Comparison of ENCODE assay signal across 15 mouse cellular contexts in the genomic region with DNA sequence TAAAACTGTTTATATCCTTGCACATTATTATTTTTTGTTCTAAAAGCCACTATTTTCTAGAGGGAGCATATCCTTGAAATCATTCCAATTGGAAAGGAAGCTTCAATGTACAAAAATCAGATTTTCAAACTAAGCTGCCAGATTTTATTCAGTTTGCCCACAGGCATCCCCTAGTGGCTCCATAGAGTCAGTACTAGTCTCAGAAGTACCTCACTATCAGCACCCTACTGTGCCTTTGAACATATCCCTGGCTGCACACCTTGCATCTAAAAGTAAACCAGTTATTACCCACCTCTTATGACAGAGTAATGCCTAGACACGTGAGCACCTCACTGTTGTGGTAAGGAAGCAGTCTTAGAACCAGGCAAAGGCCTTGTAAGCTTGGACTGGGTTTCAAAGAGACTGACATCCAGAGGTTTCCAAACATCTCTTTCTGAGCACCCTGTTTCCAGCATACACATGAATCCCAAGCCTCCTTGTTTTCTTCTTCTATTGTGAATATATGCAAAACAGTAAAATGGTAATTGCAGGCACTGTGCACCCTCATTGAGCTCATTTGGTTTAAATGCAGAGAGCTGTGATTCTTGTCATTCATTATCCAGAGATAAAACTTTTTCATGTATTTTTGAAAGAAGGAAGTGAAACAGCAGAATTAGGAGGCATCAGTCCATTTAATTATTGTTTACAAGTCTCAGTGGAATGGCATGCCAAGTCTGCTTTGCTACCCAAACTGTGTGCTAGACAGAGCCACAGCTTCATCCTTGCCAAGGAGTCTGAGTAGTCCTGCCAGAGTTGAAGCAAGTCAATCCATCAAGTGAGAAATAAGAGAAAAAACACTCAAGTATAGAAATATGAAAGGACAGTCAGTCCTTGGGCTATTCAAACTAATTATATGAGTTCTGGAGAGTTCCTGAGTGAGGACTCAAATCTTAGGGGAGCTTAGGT.
DNase-seq lines count a peak whose midpoint lies in the region; ATAC-seq and TF ChIP-seq lines count a peak whose summit lies in the region.
"Had no signal": no experiment of that assay in that cellular context is flagged by ENCODE, and none has a peak within 500 bp of the region (broad histone marks: within the 10 kb centered on the region; RNA-seq: fewer than 3 reads in every experiment).

No protein-coding gene starts in this region.

- no peaks in the 10 kb centered on the region for H3K4me1 ChIP-seq in heart, adult 2 months (ENCODE audit: control insufficient read depth, insufficient read depth, low read length)
- H3K4me1 ChIP-seq in liver, adult 2 months (ENCODE audit: control insufficient read depth, insufficient read depth, low read length), result no peaks in the 10 kb centered on the region
- H3K4me1 ChIP-seq in liver, embryonic 12.5 days, result no peaks in the 10 kb centered on the region
- H3K4me1 ChIP-seq in limb, embryonic 10.5 days, result no peaks in the 10 kb centered on the region
- H3K4me1 ChIP-seq: hindbrain, embryonic 15.5 days; liver, embryonic 15.5 days; neural tube, embryonic 13.5 days had no signal

- no peak overlapping the region for H3K4me3 ChIP-seq in heart, adult 2 months
- no peak overlapping the region for H3K4me3 ChIP-seq in liver, adult 2 months (ENCODE audit: insufficient read depth, low read depth, low read length)
- H3K4me3 ChIP-seq in liver, embryonic 12.5 days, result no peak overlapping the region
- H3K4me3 ChIP-seq in limb, embryonic 10.5 days, result no peak overlapping the region
- H3K4me3 ChIP-seq: hindbrain, embryonic 15.5 days; liver, embryonic 15.5 days; neural tube, embryonic 13.5 days had no signal

- intact Hi-C loops in heart, adult 2 months (cut with DNase I), result no loop called here
- intact Hi-C loops in heart, postnatal 36 days (cut with DNase I), result no loop called here
- intact Hi-C loops in left cerebral cortex, postnatal 25 days (cut with DNase I), result no loop called here

- H3K27ac ChIP-seq in heart, adult 2 months, result no peak overlapping the region
- H3K27ac ChIP-seq in liver, adult 2 months (replicated peaks; ENCODE audit: insufficient read depth, low read depth, low read length), result no peak overlapping the region
- H3K27ac ChIP-seq in liver, embryonic 12.5 days, result no peak overlapping the region
- H3K27ac ChIP-seq in limb, embryonic 10.5 days, result no peak overlapping the region
- H3K27ac ChIP-seq: hindbrain, embryonic 15.5 days; liver, embryonic 15.5 days; neural tube, embryonic 13.5 days had no signal

- DNase-seq in heart, adult 2 months, result no peak
- no peak for DNase-seq in heart, postnatal 36 days
- DNase-seq in liver, adult 2 months (ENCODE audit: extremely low read depth, low read depth, low spot score), result peak; percentile 24
- DNase-seq in R1 (ENCODE audit: low read depth, low spot score) (peak; percentile 2), adipocyte (ENCODE audit: low spot score) (no peak)
- DNase-seq in left cerebral cortex, postnatal 25 days (ENCODE audit: low spot score in 2 of 2), result peak; percentile 10 to 27
- DNase-seq in limb, embryonic 10.5 days (ENCODE audit: low spot score), result no peak
- DNase-seq: adrenal gland, postnatal 10 days; B cell, adult 2 months; cerebellum, adult 9-11 months; kidney, adult 8-10 months had no signal

- no peaks in the 10 kb centered on the region for H3K79me2 ChIP-seq in heart, adult 2 months (replicated peaks; ENCODE audit: control insufficient read depth, insufficient read depth, low read length)
- no peaks in the 10 kb centered on the region for H3K79me2 ChIP-seq in liver, adult 2 months (ENCODE audit: control insufficient read depth, insufficient read depth, low read length)

- H3K9me3 ChIP-seq in liver, embryonic 12.5 days (replicated peaks), result no peaks in the 10 kb centered on the region
- no peaks in the 10 kb centered on the region for H3K9me3 ChIP-seq in limb, embryonic 10.5 days (replicated peaks)
- H3K9me3 ChIP-seq: hindbrain, embryonic 15.5 days; liver, embryonic 15.5 days; neural tube, embryonic 13.5 days had no signal

- TF ChIP-seq EP300 in heart, adult 2 months (IDR thresholded peaks at IDR 0.05; ENCODE audit: insufficient read depth, low read depth, low read length), result no peak

- peak; percentile 37 for TF ChIP-seq CTCF in heart, adult 2 months (IDR thresholded peaks at IDR 0.05)
- no peak for TF ChIP-seq CTCF in liver, adult 2 months (IDR thresholded peaks at IDR 0.05; ENCODE audit: low read depth, low read length)

- H3K9ac ChIP-seq in heart, adult 2 months (ENCODE audit: low read depth, low read length), result no peak overlapping the region
- H3K9ac ChIP-seq in liver, adult 2 months (ENCODE audit: low read depth, low read length), result no peak overlapping the region
- no peak overlapping the region for H3K9ac ChIP-seq in liver, embryonic 12.5 days
- H3K9ac ChIP-seq: hindbrain, embryonic 15.5 days; liver, embryonic 15.5 days; neural tube, embryonic 13.5 days had no signal

- 45% methylated on average over 1 of the region's 1 CpGs for WGBS in heart, adult 2 months
- 49% methylated on average over 1 of the region's 1 CpGs for WGBS in liver, adult 2 months
- WGBS in liver, embryonic 12.5 days (ENCODE audit: insufficient replicate concordance), result 44% methylated on average over 1 of the region's 1 CpGs
- 68% methylated on average over 1 of the region's 1 CpGs for WGBS in limb, embryonic 10.5 days

- no peak for ATAC-seq in liver, embryonic 12.5 days

- no peaks in the 10 kb centered on the region for H3K27me3 ChIP-seq in heart, adult 2 months (ENCODE audit: control insufficient read depth, insufficient read depth, low read length)
- H3K27me3 ChIP-seq in liver, adult 2 months (ENCODE audit: control insufficient read depth, insufficient read depth, low read length), result no peaks in the 10 kb centered on the region
- H3K27me3 ChIP-seq in liver, embryonic 12.5 days (replicated peaks), result no peaks in the 10 kb centered on the region
- H3K27me3 ChIP-seq in limb, embryonic 10.5 days (ENCODE audit: low read depth, poor library complexity, severe bottlenecking), result no peaks in the 10 kb centered on the region
- H3K27me3 ChIP-seq: hindbrain, embryonic 15.5 days; liver, embryonic 15.5 days; neural tube, embryonic 13.5 days had no signal

- no peak overlapping the region for H3K4me2 ChIP-seq in liver, embryonic 12.5 days
- H3K4me2 ChIP-seq: hindbrain, embryonic 15.5 days; liver, embryonic 15.5 days; neural tube, embryonic 13.5 days had no signal

- no peak for TF ChIP-seq POLR2A in heart, adult 2 months (IDR thresholded peaks at IDR 0.05; ENCODE audit: insufficient read depth, low read depth, low read length)
- no peak for TF ChIP-seq POLR2A in liver, adult 2 months (IDR thresholded peaks at IDR 0.05; ENCODE audit: extremely low read depth, insufficient read depth, low read length)

- no peaks in the 10 kb centered on the region for H3K36me3 ChIP-seq in heart, adult 2 months (ENCODE audit: control insufficient read depth, insufficient read depth, low read length)
- no peaks in the 10 kb centered on the region for H3K36me3 ChIP-seq in liver, adult 2 months (ENCODE audit: control insufficient read depth, insufficient read depth, low read length)
- H3K36me3 ChIP-seq in liver, embryonic 12.5 days, result no peaks in the 10 kb centered on the region
- no peaks in the 10 kb centered on the region for H3K36me3 ChIP-seq in limb, embryonic 10.5 days
- H3K36me3 ChIP-seq: hindbrain, embryonic 15.5 days; liver, embryonic 15.5 days; neural tube, embryonic 13.5 days had no signal

Comparison
In these comparisons a context has a peak if more than half of its experiments do, and no peak if none do; other contexts are left out.
1. DNase-seq: peak in liver, adult 2 months (single experiment), R1 (single experiment) and left cerebral cortex, postnatal 25 days (2 of 2); none in heart, adult 2 months (0 of 2), heart, postnatal 36 days (0 of 2), limb, embryonic 10.5 days (single experiment) and adipocyte (single experiment).